Mouse (Mus musculus): ENCODE results near the gene Treml2. TPM values are rescaled to one million over a fixed set of nuclear protein-coding genes. Genes with fewer than 3 reads are reported as not detected.

Gene Treml2
- polyA plus RNA-seq (2014; fragmentation: Illumina TruSeq; extraction: RNeasy Lipid Tissue Mini Kit (QIAGEN cat#74804)), result not detected

DNA sequence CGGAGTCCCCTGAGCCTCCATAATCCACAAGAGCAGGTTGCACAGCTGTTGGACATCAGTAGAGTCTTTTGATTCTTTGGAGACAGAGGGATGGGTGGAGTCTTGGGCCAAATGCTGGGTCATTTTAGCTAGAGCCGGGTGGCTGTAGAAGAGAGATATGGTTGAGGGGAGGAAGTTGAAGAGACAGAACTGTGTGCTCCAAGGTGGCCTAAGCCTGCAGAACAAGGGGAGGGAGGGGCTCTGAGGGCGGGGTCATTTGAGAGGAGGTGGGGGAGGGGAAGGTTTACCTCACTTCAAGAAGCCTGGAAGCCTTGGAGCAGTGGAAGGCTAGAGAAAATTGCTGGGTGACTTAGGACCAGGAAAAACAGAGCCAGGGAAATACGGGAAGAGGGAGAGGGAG is at the start of gene Treml2:
Treml2 (plus strand) TSS at position 296 of the 400 bp plus-strand sequence.

GRCm38 (mm10) chr17:48263741-48264362 is 35.4 kb upstream of the Treml2 start, which contains the start of gene Treml4:
Treml4 (plus strand) TSS chr17:48264295.

DNA sequence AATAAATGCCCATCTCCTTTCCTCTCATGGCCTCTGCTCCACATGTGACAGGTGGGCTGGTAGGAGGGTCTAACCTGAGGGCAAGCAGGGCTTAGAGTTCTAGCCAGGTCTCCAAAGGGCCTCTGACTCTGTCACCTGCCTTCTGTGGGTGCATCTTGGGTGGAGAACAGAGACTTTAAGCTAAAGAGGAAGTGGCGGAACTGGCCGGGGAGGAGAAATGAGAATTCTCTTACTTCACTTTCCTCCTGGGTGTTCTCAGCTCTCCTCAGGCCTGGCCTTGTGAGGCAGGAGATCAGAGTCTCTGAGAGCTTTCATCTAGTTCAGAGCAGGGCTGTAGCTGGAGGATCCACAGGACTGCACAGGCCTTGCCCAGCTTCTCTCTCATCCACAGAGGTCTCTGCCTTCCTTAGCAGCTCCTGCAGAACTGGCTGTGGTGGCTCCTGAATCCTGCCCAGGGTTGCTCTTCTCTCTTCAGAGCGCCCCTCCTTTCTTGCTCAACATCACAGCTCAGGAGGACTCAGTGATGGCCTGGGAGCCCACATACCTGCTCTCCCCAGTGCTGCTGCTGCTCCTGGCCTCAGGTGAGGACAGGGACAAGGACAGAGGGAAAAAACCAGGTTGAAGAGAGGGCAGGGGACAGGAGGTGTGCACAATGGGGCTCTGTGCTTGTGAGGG is 16.7 kb downstream of the Treml2 start, which contains the start of gene B430306N03Rik:
B430306N03Rik (plus strand) TSS at position 237 of the 675 bp plus-strand sequence.

GRCm38 (mm10) chr17:48346231-48346630 is 46.9 kb downstream of the Treml2 start, which contains the start of gene Trem2:
Trem2 (plus strand) TSS chr17:48346401.

GRCm38 (mm10) chr17:48359616-48360015 is 60.3 kb downstream of the Treml2 start, which contains the start of gene Treml1:
Treml1 (plus strand) TSS chr17:48359916.

Other genes starting within 250 kb of the Treml2 start
- not detected for gene 1700067P10Rik, start 210.2 kb upstream of the Treml2 start, polyA plus RNA-seq (2014; fragmentation: Illumina TruSeq; extraction: RNeasy Lipid Tissue Mini Kit (QIAGEN cat#74804))
- gene 9830107B12Rik, start 153.2 kb upstream of the Treml2 start, polyA plus RNA-seq (2014; fragmentation: Illumina TruSeq; extraction: RNeasy Lipid Tissue Mini Kit (QIAGEN cat#74804)), result not detected
- gene A530064D06Rik, start 132.2 kb upstream of the Treml2 start, polyA plus RNA-seq (2014; fragmentation: Illumina TruSeq; extraction: RNeasy Lipid Tissue Mini Kit (QIAGEN cat#74804)), result 0.97 TPM
- gene Trem1, start 66.7 kb upstream of the Treml2 start, polyA plus RNA-seq (2014; fragmentation: Illumina TruSeq; extraction: RNeasy Lipid Tissue Mini Kit (QIAGEN cat#74804)), result not detected
- not detected for gene Trem3, start 51.7 kb upstream of the Treml2 start, polyA plus RNA-seq (2014; fragmentation: Illumina TruSeq; extraction: RNeasy Lipid Tissue Mini Kit (QIAGEN cat#74804))
- not detected for gene Treml4, start 35.2 kb upstream of the Treml2 start, polyA plus RNA-seq (2014; fragmentation: Illumina TruSeq; extraction: RNeasy Lipid Tissue Mini Kit (QIAGEN cat#74804))
- gene B430306N03Rik, start 16.6 kb downstream of the Treml2 start, polyA plus RNA-seq (2014; fragmentation: Illumina TruSeq; extraction: RNeasy Lipid Tissue Mini Kit (QIAGEN cat#74804)), result 0.86 TPM
- 0.26 TPM for gene Trem2, start 46.9 kb downstream of the Treml2 start, polyA plus RNA-seq (2014; fragmentation: Illumina TruSeq; extraction: RNeasy Lipid Tissue Mini Kit (QIAGEN cat#74804))
- gene Treml1, start 60.4 kb downstream of the Treml2 start, polyA plus RNA-seq (2014; fragmentation: Illumina TruSeq; extraction: RNeasy Lipid Tissue Mini Kit (QIAGEN cat#74804)), result not detected
- 41.9 TPM for gene Nfya, start 110.4 kb downstream of the Treml2 start, polyA plus RNA-seq (2014; fragmentation: Illumina TruSeq; extraction: RNeasy Lipid Tissue Mini Kit (QIAGEN cat#74804))
- gene Oard1, start 110.5 kb downstream of the Treml2 start, polyA plus RNA-seq (2014; fragmentation: Illumina TruSeq; extraction: RNeasy Lipid Tissue Mini Kit (QIAGEN cat#74804)), result 40.5 TPM
- gene Apobec2, start 133.4 kb downstream of the Treml2 start, polyA plus RNA-seq (2014; fragmentation: Illumina TruSeq; extraction: RNeasy Lipid Tissue Mini Kit (QIAGEN cat#74804)), result not detected
- not detected for gene Tspo2, start 152.0 kb downstream of the Treml2 start, polyA plus RNA-seq (2014; fragmentation: Illumina TruSeq; extraction: RNeasy Lipid Tissue Mini Kit (QIAGEN cat#74804))
- gene Unc5cl, start 155.4 kb downstream of the Treml2 start, polyA plus RNA-seq (2014; fragmentation: Illumina TruSeq; extraction: RNeasy Lipid Tissue Mini Kit (QIAGEN cat#74804)), result 0.26 TPM